ENCODE assay signal across 8 mouse cellular contexts in the genomic region with DNA sequence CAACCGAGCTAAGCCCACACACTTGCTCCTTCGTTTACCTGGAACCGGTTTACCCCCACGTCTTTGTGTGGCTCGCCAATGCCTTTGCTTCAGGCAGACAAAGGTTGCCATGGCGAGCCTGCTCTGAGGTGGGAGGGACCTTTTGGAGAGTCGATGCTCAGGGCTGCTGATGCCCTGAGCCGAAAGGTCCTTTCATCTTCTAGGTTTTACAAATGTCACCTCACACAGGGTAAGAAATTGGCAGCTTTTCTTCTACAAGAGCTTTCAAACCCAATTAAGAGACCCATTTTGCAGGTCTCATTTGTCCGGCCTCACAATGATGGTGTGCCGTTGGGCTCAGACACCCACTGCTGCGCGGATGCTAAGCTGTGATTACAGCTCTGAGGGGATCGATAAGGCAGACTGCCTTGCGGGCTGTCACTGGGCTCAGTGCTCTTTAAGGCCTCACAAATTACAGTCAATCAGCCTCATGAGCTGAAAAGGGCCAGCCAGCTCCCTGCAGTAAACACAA. TPM values are rescaled to one million over a fixed set of nuclear protein-coding genes. Genes with fewer than 3 reads are reported as not detected.
A peak's percentile ranks its signal among the peaks of the same experiment; 100 is the strongest.
DNase-seq lines count a peak whose midpoint lies in the region; ATAC-seq lines count a peak whose summit lies in the region.

No protein-coding gene starts in this region.

- no peaks in the 10 kb centered on the region for H3K9me3 ChIP-seq in forebrain, embryonic 11.5 days (ENCODE audit: control insufficient read depth, low read length)
- no peaks in the 10 kb centered on the region for H3K9me3 ChIP-seq in liver, embryonic 13.5 days (replicated peaks)

- peak; percentile 94 for ATAC-seq in forebrain, embryonic 11.5 days (replicated peaks; ENCODE audit: low FRiP score)
- peak; percentile 91 for ATAC-seq in liver, embryonic 13.5 days (ENCODE audit: low read depth)

- WGBS in forebrain, embryonic 11.5 days: 6% methylated on average over 14 of the region's 14 CpGs
- WGBS in liver, embryonic 13.5 days (ENCODE audit: insufficient replicate concordance): 13% methylated on average over 14 of the region's 14 CpGs

- no peaks in the 10 kb centered on the region for H3K27me3 ChIP-seq in forebrain, embryonic 11.5 days (ENCODE audit: control insufficient read depth, insufficient read depth, low read length)
- H3K27me3 ChIP-seq in liver, embryonic 13.5 days: no peaks in the 10 kb centered on the region

- peak overlapping the region; percentile 8; the same call in 1 of the 2 replicates for H3K4me3 ChIP-seq in forebrain, embryonic 11.5 days (ENCODE audit: low read depth, low read length)
- H3K4me3 ChIP-seq in liver, embryonic 13.5 days (replicated peaks): peak overlapping the region; percentile 6; the same call in 1 of the 2 replicates

- peak overlapping the region; percentile 49 for H3K9ac ChIP-seq in forebrain, embryonic 11.5 days (ENCODE audit: low read length)
- H3K9ac ChIP-seq in liver, embryonic 13.5 days: peak overlapping the region; percentile 43; the same call in 1 of the 2 replicates

- peak; percentile 45 to 52 for DNase-seq in cerebellum, postnatal 10 days
- DNase-seq in cerebellum, postnatal 36 days: no peak
- DNase-seq in CD4-positive helper T cell, adult 2 months (ENCODE audit: low read depth, low spot score): peak; percentile 26
- peak; percentile 91 for DNase-seq in forebrain, embryonic 11.5 days (ENCODE audit: low spot score)
- DNase-seq in liver, embryonic 13.5 days: peak; percentile 44
- no peak for DNase-seq in cerebellum, adult 11-12 months
- no peak for DNase-seq in thymus, postnatal 4 days
- DNase-seq in thymus, postnatal 25 days: no peak

- H3K4me1 ChIP-seq in forebrain, embryonic 11.5 days (replicated peaks; ENCODE audit: control insufficient read depth, insufficient read depth, low read length): peaks cover 14% of the 10 kb centered on the region; the same call in 1 of the 2 replicates
- H3K4me1 ChIP-seq in liver, embryonic 13.5 days (replicated peaks): peaks cover 23% of the 10 kb centered on the region

- peak overlapping the region; percentile 28; the same call in 1 of the 2 replicates for H3K4me2 ChIP-seq in forebrain, embryonic 11.5 days (ENCODE audit: low read depth, low read length, severe bottlenecking)
- H3K4me2 ChIP-seq in liver, embryonic 13.5 days: peak overlapping the region; percentile 48

- H3K27ac ChIP-seq in forebrain, embryonic 11.5 days (ENCODE audit: low read depth, low read length): peak overlapping the region; percentile 91
- no peak overlapping the region for H3K27ac ChIP-seq in liver, embryonic 13.5 days

- H3K36me3 ChIP-seq in forebrain, embryonic 11.5 days (ENCODE audit: control insufficient read depth, insufficient read depth, low read length): no peaks in the 10 kb centered on the region
- H3K36me3 ChIP-seq in liver, embryonic 13.5 days: no peaks in the 10 kb centered on the region

RNA-seq across cellular contexts. Expression of gene Ddc, which starts 29.9 kb away (rescaled TPM):
- polyA plus RNA-seq in forebrain, embryonic 11.5 days (2014; fragmentation: Nextera tagmentation; extraction: Ambion mirVana): 6.8 and 8.7 TPM in 2 replicates
- 9.7 and 11.3 TPM in 2 replicates for polyA plus RNA-seq in liver, embryonic 13.5 days (2015; fragmentation: Nextera tagmentation; extraction: Ambion mirVana)

RNA-seq across cellular contexts. Expression of gene Fignl1, which starts 59.3 kb away (rescaled TPM):
- polyA plus RNA-seq in forebrain, embryonic 11.5 days (2014; fragmentation: Nextera tagmentation; extraction: Ambion mirVana): 89.5 and 101 TPM in 2 replicates
- 107 and 133 TPM in 2 replicates for polyA plus RNA-seq in liver, embryonic 13.5 days (2015; fragmentation: Nextera tagmentation; extraction: Ambion mirVana)

Comparison
In these comparisons a context has a peak if more than half of its experiments do, and no peak if none do; other contexts are left out.
1. DNase-seq: peak in cerebellum, postnatal 10 days (2 of 2), CD4-positive helper T cell, adult 2 months (single experiment), forebrain, embryonic 11.5 days (single experiment) and liver, embryonic 13.5 days (single experiment); none in cerebellum, postnatal 36 days (0 of 2), cerebellum, adult 11-12 months (single experiment), thymus, postnatal 4 days (single experiment) and thymus, postnatal 25 days (single experiment).